ENCODE assay signal across 8 mouse cellular contexts in the genomic region with DNA sequence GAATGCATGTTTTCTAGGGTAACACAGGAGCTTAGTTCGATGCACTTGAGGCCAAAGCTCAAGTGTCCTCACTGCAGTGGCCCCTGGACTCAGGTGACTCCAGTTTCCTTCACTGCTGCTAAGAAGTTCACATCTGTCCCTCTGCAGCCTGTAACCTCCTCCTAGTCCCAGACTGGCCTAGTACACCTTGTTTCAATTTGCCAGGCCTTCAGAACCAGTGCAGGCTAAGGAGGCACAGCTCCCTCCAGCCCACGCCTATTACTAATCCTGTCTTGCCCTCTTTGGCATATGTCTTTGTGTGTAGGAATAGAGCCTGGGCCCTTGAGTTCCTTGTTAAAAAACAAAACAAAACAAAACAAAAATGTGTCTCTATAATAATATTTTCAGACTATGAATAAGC. TPM values are rescaled to one million over a fixed set of nuclear protein-coding genes. Genes with fewer than 3 reads are reported as not detected.
DNase-seq lines count a peak whose midpoint lies in the region; ATAC-seq and TF ChIP-seq lines count a peak whose summit lies in the region.

No protein-coding gene starts in this region.

- H3K9ac ChIP-seq in limb, embryonic 11.5 days (ENCODE audit: low read length): no peak overlapping the region
- H3K9ac ChIP-seq in neural tube, embryonic 13.5 days: no peak overlapping the region

- 57% methylated on average over 2 of the region's 2 CpGs for WGBS in limb, embryonic 11.5 days
- 92% methylated on average over 2 of the region's 2 CpGs for WGBS in neural tube, embryonic 13.5 days

- H3K9me3 ChIP-seq in erythroblast, embryonic 14.5 days (ENCODE audit: control insufficient read depth, low read length): no peaks in the 10 kb centered on the region
- no peaks in the 10 kb centered on the region for H3K9me3 ChIP-seq in limb, embryonic 11.5 days (ENCODE audit: control insufficient read depth, low read length)
- no peaks in the 10 kb centered on the region for H3K9me3 ChIP-seq in neural tube, embryonic 13.5 days

- H3K4me1 ChIP-seq in erythroblast, embryonic 14.5 days (ENCODE audit: control insufficient read depth): peaks cover 85% of the 10 kb centered on the region
- 0 out of 2 replicates have a peak, but pooled peaks cover 2% of the 10 kb centered on the region for H3K4me1 ChIP-seq in limb, embryonic 11.5 days (ENCODE audit: control insufficient read depth, insufficient read depth, low read length)
- H3K4me1 ChIP-seq in neural tube, embryonic 13.5 days (replicated peaks): peaks cover 20% of the 10 kb centered on the region

- intact Hi-C loops in left cerebral cortex, postnatal 36 days (cut with DNase I): no loop called here

- H3K36me3 ChIP-seq in erythroblast, embryonic 14.5 days (ENCODE audit: control insufficient read depth): peaks cover 39% of the 10 kb centered on the region
- peaks cover 3% of the 10 kb centered on the region; the same call in 1 of the 2 replicates for H3K36me3 ChIP-seq in limb, embryonic 11.5 days (ENCODE audit: control insufficient read depth, insufficient read depth, low read length)
- H3K36me3 ChIP-seq in neural tube, embryonic 13.5 days: peaks cover 20% of the 10 kb centered on the region

- 0 out of 2 replicates have a peak overlapping the region, but pooled peaks have one; percentile 13 for H3K4me2 ChIP-seq in limb, embryonic 11.5 days (ENCODE audit: low read depth, severe bottlenecking)
- peak overlapping the region; percentile 25; the same call in 1 of the 2 replicates for H3K4me2 ChIP-seq in neural tube, embryonic 13.5 days

- no peaks in the 10 kb centered on the region for H3K27me3 ChIP-seq in erythroblast, embryonic 14.5 days (ENCODE audit: control insufficient read depth)
- H3K27me3 ChIP-seq in limb, embryonic 11.5 days (ENCODE audit: control insufficient read depth, insufficient read depth, low read length): no peaks in the 10 kb centered on the region
- no peaks in the 10 kb centered on the region for H3K27me3 ChIP-seq in neural tube, embryonic 13.5 days

- no peak for DNase-seq in layer of hippocampus, adult 2 months (ENCODE audit: low spot score in 2 of 2)
- no peak for DNase-seq in layer of hippocampus, postnatal 10 days (ENCODE audit: low spot score in 2 of 2)
- DNase-seq in limb, embryonic 11.5 days (ENCODE audit: low spot score): peak; percentile 48
- DNase-seq in adrenal gland, postnatal 10 days: no peak
- no peak for DNase-seq in gastrocnemius, postnatal 10 days
- DNase-seq in left cerebral cortex, postnatal 36 days (ENCODE audit: low spot score in 2 of 2): no peak

- peak overlapping the region; percentile 93 for H3K4me3 ChIP-seq in layer of hippocampus, adult 2 months
- H3K4me3 ChIP-seq in erythroblast, embryonic 14.5 days (replicated peaks): peak overlapping the region; percentile 94
- H3K4me3 ChIP-seq in limb, embryonic 11.5 days (ENCODE audit: low read depth, low read length): no peak overlapping the region
- H3K4me3 ChIP-seq in neural tube, embryonic 13.5 days: no peak overlapping the region

- ATAC-seq in limb, embryonic 11.5 days (ENCODE audit: insufficient number of reproducible peaks, low FRiP score, low TSS enrichment, low read depth): peak; percentile 37; the same call in 1 of the 2 replicates
- ATAC-seq in neural tube, embryonic 13.5 days (ENCODE audit: low read depth): peak; percentile 30; the same call in 1 of the 2 replicates

- no peak for TF ChIP-seq CTCF in layer of hippocampus, adult 2 months (conservative IDR thresholded peaks at IDR 0.05)

- peak overlapping the region; percentile 73 for H3K27ac ChIP-seq in layer of hippocampus, adult 2 months
- no peak overlapping the region for H3K27ac ChIP-seq in limb, embryonic 11.5 days (replicated peaks; ENCODE audit: low read depth, low read length)
- H3K27ac ChIP-seq in neural tube, embryonic 13.5 days (replicated peaks): no peak overlapping the region

RNA-seq across cellular contexts. Expression of gene Tmem9, which starts 9.4 kb away (rescaled TPM):
- total RNA-seq in layer of hippocampus, adult 2 months (2021): 10 to 100 TPM; 69.5 to 85.7 TPM
- total RNA-seq in layer of hippocampus, postnatal 10 days (2021): 10 to 100 TPM; 69.7 to 81.4 TPM
- 8.2 and 10.2 TPM in 2 replicates for polyA plus RNA-seq in erythroblast, embryonic 14.5 days (2012)
- polyA plus RNA-seq in limb, embryonic 11.5 days (2014; fragmentation: Nextera tagmentation; extraction: Ambion mirVana): 60.6 and 99.8 TPM in 2 replicates
- polyA plus RNA-seq in neural tube, embryonic 13.5 days (2015; fragmentation: Nextera tagmentation; extraction: Ambion mirVana): 155 and 180 TPM in 2 replicates
- 10 to 100 TPM; 38.2 to 40.0 TPM for total RNA-seq in adrenal gland, postnatal 10 days (2021)
- total RNA-seq in gastrocnemius, postnatal 10 days (2021): 10 to 100 TPM; 27.2 to 29.0 TPM
- total RNA-seq in left cerebral cortex, postnatal 36 days (2021): 10 to 100 TPM; 61.4 to 63.7 TPM

RNA-seq across cellular contexts. Expression of gene Igfn1, which starts 11.2 kb away (rescaled TPM):
- total RNA-seq in layer of hippocampus, adult 2 months (2021): under 1 TPM; 0.15 to 0.36 TPM
- total RNA-seq in layer of hippocampus, postnatal 10 days (2021): under 1 TPM; 0.04 to 0.23 TPM
- polyA plus RNA-seq in erythroblast, embryonic 14.5 days (2012): not detected in 2 replicates
- 0.13 and 0.17 TPM in 2 replicates for polyA plus RNA-seq in limb, embryonic 11.5 days (2014; fragmentation: Nextera tagmentation; extraction: Ambion mirVana)
- polyA plus RNA-seq in neural tube, embryonic 13.5 days (2015; fragmentation: Nextera tagmentation; extraction: Ambion mirVana): not detected in 2 replicates
- total RNA-seq in adrenal gland, postnatal 10 days (2021): 1 to 10 TPM in 1 of 2 experiments, under 1 TPM in 1; 0.82 to 3.3 TPM
- total RNA-seq in gastrocnemius, postnatal 10 days (2021): 10 to 100 TPM; 18.2 to 31.6 TPM
- total RNA-seq in left cerebral cortex, postnatal 36 days (2021): 10 to 100 TPM; 12.8 to 16.3 TPM

RNA-seq across cellular contexts. Expression of gene Ascl5, which starts 33.3 kb away (rescaled TPM):
- not detected for total RNA-seq in layer of hippocampus, adult 2 months (2021)
- total RNA-seq in layer of hippocampus, postnatal 10 days (2021): under 1 TPM in 1 of 2 experiments, not detected in 1; 0.71 TPM
- 0.07 TPM in 1 of 2 replicates, not detected in the other for polyA plus RNA-seq in erythroblast, embryonic 14.5 days (2012)
- polyA plus RNA-seq in limb, embryonic 11.5 days (2014; fragmentation: Nextera tagmentation; extraction: Ambion mirVana): not detected in 2 replicates
- polyA plus RNA-seq in neural tube, embryonic 13.5 days (2015; fragmentation: Nextera tagmentation; extraction: Ambion mirVana): not detected in 2 replicates
- not detected for total RNA-seq in adrenal gland, postnatal 10 days (2021)
- total RNA-seq in gastrocnemius, postnatal 10 days (2021): not detected
- 1 to 10 TPM; 1.6 to 3.6 TPM for total RNA-seq in left cerebral cortex, postnatal 36 days (2021)

RNA-seq across cellular contexts. Expression of gene Cacna1s, which starts 35.2 kb away (rescaled TPM):
- total RNA-seq in layer of hippocampus, adult 2 months (2021): under 1 TPM; 0.49 to 0.77 TPM
- 1 to 10 TPM in 1 of 2 experiments, under 1 TPM in 1; 0.80 to 1.3 TPM for total RNA-seq in layer of hippocampus, postnatal 10 days (2021)
- not detected in 2 replicates for polyA plus RNA-seq in erythroblast, embryonic 14.5 days (2012)
- 0.17 and 0.21 TPM in 2 replicates for polyA plus RNA-seq in limb, embryonic 11.5 days (2014; fragmentation: Nextera tagmentation; extraction: Ambion mirVana)
- polyA plus RNA-seq in neural tube, embryonic 13.5 days (2015; fragmentation: Nextera tagmentation; extraction: Ambion mirVana): 0.28 and 1.2 TPM in 2 replicates
- total RNA-seq in adrenal gland, postnatal 10 days (2021): 10 to 100 TPM in 1 of 2 experiments, 1 to 10 TPM in 1; 8.6 to 30.5 TPM
- total RNA-seq in gastrocnemius, postnatal 10 days (2021): 100 to 1,000 TPM; 558 to 576 TPM
- 1 to 10 TPM in 1 of 2 experiments, under 1 TPM in 1; 0.81 to 2.3 TPM for total RNA-seq in left cerebral cortex, postnatal 36 days (2021)

Comparison
In these comparisons a context has a peak if more than half of its experiments do, and no peak if none do; other contexts are left out.
1. H3K4me3 ChIP-seq: peak in layer of hippocampus, adult 2 months (single experiment) and erythroblast, embryonic 14.5 days (single experiment); none in limb, embryonic 11.5 days (single experiment) and neural tube, embryonic 13.5 days (single experiment).